Mouse (Mus musculus): ENCODE data around the gene Mrps11.

Gene Mrps11

DNA sequence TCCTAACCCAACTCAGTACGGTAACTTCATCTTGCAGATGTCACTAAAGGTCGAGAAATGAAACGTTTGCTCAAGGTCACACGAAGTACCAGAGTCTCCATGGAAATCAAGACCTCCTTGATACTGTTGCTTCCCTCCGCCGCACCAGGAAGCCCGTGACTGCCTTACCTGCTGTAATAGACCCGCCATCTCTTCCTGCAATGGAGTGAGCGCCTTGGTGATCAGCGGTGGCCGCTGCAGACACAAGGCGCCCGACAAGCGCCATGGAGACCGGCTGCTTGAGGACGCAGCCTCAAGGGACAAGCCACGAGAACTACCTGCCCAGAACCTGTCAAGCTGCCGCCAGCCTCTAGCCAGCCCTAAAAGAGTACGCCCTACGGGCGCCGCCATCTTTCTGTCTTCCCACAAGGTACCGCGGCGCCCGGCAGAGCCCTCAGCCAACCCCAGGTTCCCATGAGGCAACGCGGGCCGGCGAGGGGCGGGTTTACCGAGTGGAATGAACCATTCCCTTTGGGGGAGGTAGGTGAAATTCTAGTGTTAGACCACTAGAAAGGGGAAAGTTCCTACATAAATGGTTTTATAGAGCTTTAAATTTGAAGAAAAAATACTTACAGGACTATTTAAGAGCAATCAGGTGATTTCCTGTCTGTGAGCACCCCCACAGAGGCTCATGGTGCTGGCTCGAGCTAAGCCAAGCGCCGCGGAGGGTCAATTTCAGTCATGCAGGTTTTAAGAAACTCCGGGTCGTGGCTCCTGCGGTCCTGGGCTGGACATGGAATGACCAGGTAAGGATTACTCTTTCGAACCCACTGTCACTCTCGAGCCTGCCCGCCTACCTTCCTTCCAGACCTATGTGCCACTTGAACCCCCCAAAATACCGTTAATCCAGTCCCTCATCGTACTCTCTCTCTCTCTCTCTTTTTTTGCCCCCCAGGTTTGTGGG lies at the start of gene Mrps11, which contains the start of gene Mrpl46:
Mrps11 (plus strand) TSS at position 481 of the 943 bp plus-strand sequence.
Mrpl46 (minus strand) TSS at position 893 of the 943 bp plus-strand sequence.
- peak; percentile 90 for DNase-seq (ENCODE audit: low read depth, low spot score)

GRCm38 (mm10) chr7:78737196-78737595 lies 45.7 kb upstream of the Mrps11 start:
- no peak for DNase-seq (ENCODE audit: low read depth, low spot score)

- DNase-seq (ENCODE audit: low read depth, low spot score): peak; percentile 73
Measured at GRCm38 (mm10) chr7:78737614-78738210, 45.2 kb upstream of the Mrps11 start, which contains the start of gene Ntrk3. Gene Ntrk3, minus strand, starts transcription at chr7:78738012.

DNA sequence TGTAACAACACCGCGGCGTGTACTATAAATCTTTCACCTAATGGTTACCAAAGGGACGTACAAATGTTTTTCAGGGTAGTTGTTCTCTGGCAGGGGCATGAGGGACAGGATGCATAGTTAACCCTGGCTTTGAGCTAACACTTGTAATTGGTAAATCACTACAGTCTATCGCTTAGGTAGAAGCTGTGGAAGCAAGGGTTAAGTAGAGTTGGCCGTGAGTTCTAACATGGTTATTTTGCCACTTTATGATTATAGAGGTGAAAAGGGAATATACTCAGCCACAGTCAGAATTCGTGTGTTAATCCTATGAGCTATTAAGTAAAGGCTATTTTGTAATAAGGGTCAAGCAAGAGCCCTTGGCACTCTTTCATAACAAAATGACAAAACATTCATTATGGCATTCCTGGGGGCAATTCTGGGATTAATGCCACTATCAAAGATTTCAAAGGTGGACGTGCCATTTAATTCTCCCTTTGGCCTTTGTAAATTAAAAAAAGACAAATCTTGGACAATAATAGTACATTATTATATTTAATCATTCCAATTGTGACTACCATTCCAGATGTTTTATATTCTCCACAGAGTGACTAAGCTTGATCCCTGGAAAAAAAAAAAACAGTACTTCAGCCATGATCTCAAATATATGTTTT lies 43.4 kb upstream of the Mrps11 start:
- no peak for DNase-seq (ENCODE audit: low read depth, low spot score)

DNA sequence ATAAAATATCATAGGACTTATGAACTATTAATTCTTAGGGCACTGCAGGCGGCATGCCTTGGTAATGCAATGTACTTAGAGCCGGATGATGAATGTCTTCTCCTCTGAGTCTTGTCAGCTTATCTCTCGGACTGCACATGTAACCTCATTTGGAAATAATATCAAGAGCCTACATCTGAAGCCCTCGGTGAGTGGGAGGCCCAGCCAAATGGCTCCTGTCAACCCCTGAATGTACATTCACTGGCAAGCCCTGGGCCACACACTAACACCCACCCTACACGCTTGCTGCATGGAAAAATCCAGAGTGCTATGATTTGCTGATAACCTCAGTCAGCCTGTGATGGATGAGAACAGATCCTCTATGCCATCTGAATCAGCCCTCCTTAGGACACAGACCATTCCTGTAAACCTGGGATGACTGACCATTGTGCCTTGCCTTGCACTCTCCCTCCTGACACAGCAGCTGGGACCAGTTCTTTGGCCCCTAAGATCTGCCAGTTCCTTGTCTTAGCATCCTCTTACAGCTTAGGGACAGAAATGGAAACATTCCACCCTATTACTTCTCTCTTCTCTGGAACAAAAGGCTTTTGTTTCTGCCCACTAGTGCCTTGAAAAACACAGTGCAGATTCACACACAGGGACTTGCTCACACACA lies 39.1 kb upstream of the Mrps11 start:
- no peak for DNase-seq (ENCODE audit: low read depth, low spot score)

DNA sequence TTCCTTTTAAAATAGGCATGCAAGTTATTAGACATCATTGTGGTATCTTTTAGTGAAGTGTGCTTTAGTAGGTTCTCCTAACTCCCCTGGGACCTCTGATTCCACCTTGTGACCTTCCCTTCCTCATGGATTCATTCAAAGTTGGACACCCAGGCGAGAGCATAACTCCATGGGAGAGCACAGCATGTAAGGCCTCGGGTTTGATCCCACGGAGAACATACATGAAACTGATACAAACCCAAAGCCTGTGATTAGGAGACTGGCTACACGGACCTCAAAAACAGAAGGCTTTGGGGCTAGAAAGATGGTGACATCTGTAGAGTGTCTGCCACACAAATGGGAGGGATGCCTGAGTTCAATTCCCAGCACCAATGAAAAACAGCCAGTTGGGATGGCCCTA lies 30.0 kb upstream of the Mrps11 start:
- DNase-seq (ENCODE audit: low read depth, low spot score): no peak

- no peak for DNase-seq (ENCODE audit: low read depth, low spot score)
Measured at GRCm38 (mm10) chr7:78753752-78754457, 29.0 kb upstream of the Mrps11 start.

GRCm38 (mm10) chr7:78754458-78755000 lies 28.4 kb upstream of the Mrps11 start:
- DNase-seq (ENCODE audit: low read depth, low spot score): no peak

DNA sequence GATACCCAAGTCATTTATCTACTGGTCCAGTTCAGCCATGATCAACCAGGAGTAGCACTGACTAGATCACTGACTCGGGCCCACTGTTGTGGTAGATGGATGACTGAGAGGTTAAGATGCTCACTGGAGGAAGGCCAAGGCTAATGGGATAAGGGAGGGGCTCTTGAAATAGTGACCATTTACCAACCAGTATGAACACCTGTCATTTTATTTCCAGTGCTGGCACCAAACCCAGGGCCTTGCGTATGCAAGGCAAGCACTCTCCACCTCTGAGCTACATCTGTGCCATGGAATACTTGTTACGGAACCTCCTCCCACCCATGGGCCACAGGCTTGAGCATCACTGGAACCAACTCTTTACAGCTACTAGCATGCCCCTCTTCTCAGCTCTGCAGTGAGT lies 19.1 kb upstream of the Mrps11 start:
- no peak for DNase-seq (ENCODE audit: low read depth, low spot score)

- no peak for DNase-seq (ENCODE audit: low read depth, low spot score)
Measured at GRCm38 (mm10) chr7:78765215-78765631, 17.7 kb upstream of the Mrps11 start.

- DNase-seq (ENCODE audit: low read depth, low spot score): peak; percentile 75
Measured at GRCm38 (mm10) chr7:78766019-78766683, 16.8 kb upstream of the Mrps11 start.

GRCm38 (mm10) chr7:78767929-78768531 lies 14.9 kb upstream of the Mrps11 start:
- no peak for DNase-seq (ENCODE audit: low read depth, low spot score)

- no peak for DNase-seq (ENCODE audit: low read depth, low spot score)
Measured at GRCm38 (mm10) chr7:78769075-78769652, 13.8 kb upstream of the Mrps11 start.

DNA sequence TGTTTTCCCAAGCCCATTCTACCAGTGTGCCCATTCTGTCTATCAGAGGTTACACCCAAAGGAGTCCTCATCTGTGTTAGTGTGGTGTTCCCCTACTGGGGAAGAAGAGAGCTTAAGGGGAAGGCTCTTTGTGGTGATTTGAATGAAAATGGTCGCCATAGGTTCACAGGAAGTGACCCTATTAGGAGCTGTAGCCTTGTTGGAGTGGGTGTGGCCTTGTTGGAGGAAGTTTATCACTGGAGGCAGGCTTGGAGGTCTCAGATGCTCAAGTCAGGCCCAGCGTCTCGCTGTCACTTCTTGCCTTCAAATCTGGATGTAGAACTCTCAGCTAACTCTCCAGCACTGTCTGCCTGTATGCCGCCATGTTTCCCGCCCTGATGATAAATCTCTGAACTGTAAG lies 12.0 kb upstream of the Mrps11 start:
- no peak for DNase-seq (ENCODE audit: low read depth, low spot score)

DNA sequence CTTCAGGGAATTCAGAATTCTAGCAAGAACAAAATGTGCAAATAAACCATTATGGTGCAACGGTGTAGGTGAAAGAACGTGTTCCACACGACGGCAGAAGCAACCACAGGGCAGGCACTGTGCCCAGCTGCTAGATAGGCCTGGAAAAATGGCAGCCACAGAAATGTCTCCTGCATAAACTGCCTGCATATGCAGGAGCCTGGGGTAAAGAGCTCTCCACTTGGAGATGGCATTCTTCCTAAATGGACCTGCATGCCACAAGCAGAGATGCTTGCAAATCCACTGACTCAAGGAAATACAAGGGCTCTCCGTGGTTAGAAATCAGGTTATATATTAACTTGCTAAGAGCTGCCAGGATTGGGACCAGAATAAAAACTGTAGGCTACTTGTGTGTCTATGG lies 4.2 kb upstream of the Mrps11 start:
- no peak for DNase-seq (ENCODE audit: low read depth, low spot score)

GRCm38 (mm10) chr7:78785906-78786305 lies 3.0 kb downstream of the Mrps11 start:
- no peak for DNase-seq (ENCODE audit: low read depth, low spot score)

GRCm38 (mm10) chr7:78787793-78788380 lies 5.0 kb downstream of the Mrps11 start:
- no peak for DNase-seq (ENCODE audit: low read depth, low spot score)

- DNase-seq (ENCODE audit: low read depth, low spot score): peak; percentile 69
Measured at GRCm38 (mm10) chr7:78791359-78792222, 8.7 kb downstream of the Mrps11 start.

Measured in CD4-positive helper T cell, adult 2 months (primary cell).